Mouse (Mus musculus): ENCODE data around the gene Spdye4b.

DNA sequence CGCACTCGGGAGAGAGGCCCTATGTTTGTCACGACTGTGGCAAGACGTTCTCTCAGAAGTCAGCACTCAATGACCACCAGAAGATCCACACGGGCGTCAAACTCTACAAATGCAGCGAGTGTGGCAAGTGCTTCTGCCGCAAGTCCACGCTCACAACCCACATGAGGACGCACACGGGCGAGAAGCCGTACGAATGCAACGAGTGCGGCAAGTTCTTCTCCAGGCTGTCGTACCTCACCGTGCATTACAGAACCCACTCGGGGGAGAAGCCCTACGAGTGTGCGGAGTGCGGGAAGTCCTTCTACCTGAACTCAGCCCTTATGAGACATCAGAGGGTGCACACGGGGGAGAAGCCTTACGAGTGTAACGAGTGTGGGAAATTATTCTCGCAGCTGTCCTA lies 64.1 kb downstream of the Spdye4b start:
- TF ChIP-seq CTCF (IDR thresholded peaks at IDR 0.05; ENCODE audit: low read depth, low read length) (no peak), POLR2A (IDR thresholded peaks at IDR 0.05; ENCODE audit: extremely low read depth, insufficient read depth, low read length) (no peak)
